Mouse (Mus musculus) forebrain, embryonic 10.5 days (tissue): Measurements from ENCODE around the gene Slc35f6. TPM values are rescaled to one million over a fixed set of nuclear protein-coding genes. Genes with fewer than 3 reads are reported as not detected.
"Not testable (repeated sequence)": the region's sequence is repeated elsewhere in the genome, so short reads cannot be mapped to it uniquely, and the experiment has no call there.

Experiments used
- DNase-seq: peaks from one replicate; pipeline ENCODE4 v3.0.0-alpha.2; 2017; ENCODE audit warnings: low spot score; ENCODE audit errors: extremely low spot score
- H3K27ac ChIP-seq: fragments of 300-500 bp; sonication (generic); 2 replicates; pipeline ENCODE4 v1.5.1; 2016; ENCODE audit warnings: mild to moderate bottlenecking
- H3K27me3 ChIP-seq: fragments of 300-500 bp; sonication (generic); 2 replicates; pipeline ENCODE4 v1.6.1; 2016; ENCODE audit warnings: mild to moderate bottlenecking; ENCODE audit not compliant: poor library complexity, severe bottlenecking
- H3K36me3 ChIP-seq: fragments of 300-500 bp; sonication (generic); replicated peaks from 2 replicates; pipeline ENCODE4 v1.6.1; 2016; ENCODE audit warnings: mild to moderate bottlenecking, moderate library complexity
- H3K4me1 ChIP-seq: fragments of 300-500 bp; sonication (generic); 2 replicates; pipeline ENCODE4 v1.6.1; 2016
- H3K4me3 ChIP-seq: fragments of 300-500 bp; sonication (generic); 2 replicates; pipeline ENCODE4 v1.5.1; 2016; ENCODE audit warnings: mild to moderate bottlenecking, moderate library complexity
- H3K9me3 ChIP-seq: fragments of 300-500 bp; sonication (generic); 2 replicates; pipeline ENCODE4 v1.6.1; 2016; ENCODE audit warnings: mild to moderate bottlenecking, moderate library complexity
- WGBS: fragments of 180-500 bp; shearing (Covaris S2); methylation state at CpG from one replicate; pipeline ENCODE4 v1.1.7; 2016; 5-methylcytosine and 5-hydroxymethylcytosine counted together
- polyA plus RNA-seq: library from polyadenylated mRNA; unstranded; fragments of >200 nt; fragmentation: Nextera tagmentation; extraction: Ambion mirVana; gene quantifications from 2 replicates; pipeline ENCODE4 v1.2.1, GENCODE M21; 2016

The Slc35f6 gene
- polyA plus RNA-seq, 1 experiment from 2014 or later: 25.9 TPM

- Histone ChIP-seq H3K9me3 (no peaks in the 10 kb centered on the region), H3K4me1 (peaks cover 31% of the 10 kb centered on the region), H3K36me3 (peaks cover 45% of the 10 kb centered on the region), H3K4me3 (peak overlapping the region; percentile 89), H3K27me3 (no peaks in the 10 kb centered on the region), H3K27ac (peak overlapping the region; percentile 97)
- under 1% methylated on average over 13 of the region's 13 CpGs for WGBS
- DNase-seq: no peak
These were observed 19.5 kb downstream of the Slc35f6 start for GRCm38 (mm10) chr5:30667215-30667614.

- Histone ChIP-seq H3K4me3 (peak overlapping the region; percentile 89), H3K9me3 (no peaks in the 10 kb centered on the region), H3K4me1 (peaks cover 31% of the 10 kb centered on the region), H3K27ac (peak overlapping the region; percentile 97), H3K27me3 (no peaks in the 10 kb centered on the region), H3K36me3 (peaks cover 49% of the 10 kb centered on the region)
- WGBS: 6% methylated on average over 3 of the region's 3 CpGs
- no peak for DNase-seq
These were observed 20.0 kb downstream of the Slc35f6 start for GRCm38 (mm10) chr5:30667686-30668085.

- WGBS: 92% methylated on average over 9 of the region's 9 CpGs
- DNase-seq: no peak
- no peaks in the 10 kb centered on the region for H3K27me3 ChIP-seq
- peak overlapping the region; percentile 89 for H3K4me3 ChIP-seq
- no peaks in the 10 kb centered on the region for H3K9me3 ChIP-seq
- peaks cover 61% of the 10 kb centered on the region for H3K36me3 ChIP-seq
- no peak overlapping the region for H3K27ac ChIP-seq
- peaks cover 31% of the 10 kb centered on the region for H3K4me1 ChIP-seq
These were observed 21.1 kb downstream of the Slc35f6 start for GRCm38 (mm10) chr5:30668637-30669495.

GRCm38 (mm10) chr5:30669496-30669830 lies 21.7 kb downstream of the Slc35f6 start:
- no peak overlapping the region for H3K27ac ChIP-seq
- peaks cover 67% of the 10 kb centered on the region for H3K36me3 ChIP-seq
- no peaks in the 10 kb centered on the region for H3K27me3 ChIP-seq
- 92% methylated on average over 3 of the region's 3 CpGs for WGBS
- no peak overlapping the region; the same call in 1 of the 2 replicates for H3K4me3 ChIP-seq
- no peaks in the 10 kb centered on the region for H3K9me3 ChIP-seq
- H3K4me1 ChIP-seq: peaks cover 31% of the 10 kb centered on the region
- no peak for DNase-seq

GRCm38 (mm10) chr5:30670091-30670490 lies 22.4 kb downstream of the Slc35f6 start:
- no peak overlapping the region for H3K27ac ChIP-seq
- 96% methylated on average over 7 of the region's 7 CpGs for WGBS
- H3K4me3 ChIP-seq: no peak overlapping the region
- DNase-seq: no peak
- H3K36me3 ChIP-seq: peaks cover 73% of the 10 kb centered on the region
- H3K4me1 ChIP-seq: peaks cover 31% of the 10 kb centered on the region
- no peaks in the 10 kb centered on the region for H3K9me3 ChIP-seq
- H3K27me3 ChIP-seq: no peaks in the 10 kb centered on the region

- peaks cover 97% of the 10 kb centered on the region for H3K36me3 ChIP-seq
- H3K4me1 ChIP-seq: peaks cover 9% of the 10 kb centered on the region
These were observed 26.3 kb downstream of the Slc35f6 start for GRCm38 (mm10) chr5:30674001-30674400.

GRCm38 (mm10) chr5:30676800-30677199 lies 29.1 kb downstream of the Slc35f6 start:
- no peaks in the 10 kb centered on the region for H3K4me1 ChIP-seq
- no peaks in the 10 kb centered on the region for H3K9me3 ChIP-seq
- H3K27ac ChIP-seq: no peak overlapping the region
- no peak overlapping the region for H3K4me3 ChIP-seq
- H3K36me3 ChIP-seq: peaks cover 70% of the 10 kb centered on the region
- DNase-seq: no peak
- H3K27me3 ChIP-seq: no peaks in the 10 kb centered on the region
- WGBS: 91% methylated on average over 7 of the region's 7 CpGs

More at GRCm38 (mm10) chr5:30674001-30674400, 26.3 kb downstream of the Slc35f6 start:
- H3K9me3 ChIP-seq: no peaks in the 10 kb centered on the region
- H3K27me3 ChIP-seq: no peaks in the 10 kb centered on the region
- H3K27ac ChIP-seq: no peak overlapping the region
- 90% methylated on average over 7 of the region's 7 CpGs for WGBS
- no peak for DNase-seq
- no peak overlapping the region for H3K4me3 ChIP-seq

- DNase-seq, H3K4me3 ChIP-seq, H3K27ac ChIP-seq, H3K27me3 ChIP-seq, H3K9me3 ChIP-seq, H3K4me1 ChIP-seq: not testable (repeated sequence)
- WGBS: 94% methylated on average over 3 of the region's 3 CpGs
- H3K36me3 ChIP-seq: peaks cover 57% of the 10 kb centered on the region
These were observed 30.3 kb downstream of the Slc35f6 start for GRCm38 (mm10) chr5:30678069-30678468.

GRCm38 (mm10) chr5:30678722-30679296 lies 31.1 kb downstream of the Slc35f6 start:
- no peak for DNase-seq
- Histone ChIP-seq H3K4me1 (no peaks in the 10 kb centered on the region), H3K27me3 (no peaks in the 10 kb centered on the region), H3K36me3 (peaks cover 50% of the 10 kb centered on the region), H3K9me3 (no peaks in the 10 kb centered on the region), H3K27ac (no peak overlapping the region), H3K4me3 (no peak overlapping the region)
- 94% methylated on average over 4 of the region's 4 CpGs for WGBS

- 83% methylated on average over 5 of the region's 5 CpGs for WGBS
- Histone ChIP-seq H3K4me1 (no peaks in the 10 kb centered on the region), H3K36me3 (peaks cover 42% of the 10 kb centered on the region), H3K9me3 (no peaks in the 10 kb centered on the region), H3K27me3 (no peaks in the 10 kb centered on the region), H3K4me3 (no peak overlapping the region), H3K27ac (no peak overlapping the region)
- no peak for DNase-seq
These were observed 31.9 kb downstream of the Slc35f6 start for GRCm38 (mm10) chr5:30679593-30679992.

- DNase-seq: no peak
- peaks cover 18% of the 10 kb centered on the region for H3K36me3 ChIP-seq
- H3K27me3 ChIP-seq: no peaks in the 10 kb centered on the region
- no peak overlapping the region for H3K27ac ChIP-seq
- H3K9me3 ChIP-seq: no peaks in the 10 kb centered on the region
- H3K4me1 ChIP-seq: no peaks in the 10 kb centered on the region
- WGBS: 84% methylated on average over 5 of the region's 5 CpGs
- no peak overlapping the region for H3K4me3 ChIP-seq
These were observed 34.2 kb downstream of the Slc35f6 start for GRCm38 (mm10) chr5:30681970-30682369.

- H3K4me1 ChIP-seq: no peaks in the 10 kb centered on the region
- H3K9me3 ChIP-seq: no peaks in the 10 kb centered on the region
- H3K36me3 ChIP-seq: peaks cover 10% of the 10 kb centered on the region
- H3K27me3 ChIP-seq: no peaks in the 10 kb centered on the region
- no peak for DNase-seq
- no peak overlapping the region for H3K4me3 ChIP-seq
- H3K27ac ChIP-seq: no peak overlapping the region
These were observed 35.4 kb downstream of the Slc35f6 start for GRCm38 (mm10) chr5:30682967-30683600.

GRCm38 (mm10) chr5:30683993-30684392 lies 36.3 kb downstream of the Slc35f6 start:
- 75% methylated on average over 3 of the region's 3 CpGs for WGBS

More at GRCm38 (mm10) chr5:30683993-30684392, 36.3 kb downstream of the Slc35f6 start:
- Histone ChIP-seq H3K27ac (no peak overlapping the region), H3K4me1 (no peaks in the 10 kb centered on the region), H3K4me3 (no peak overlapping the region), H3K36me3 (peaks cover under 1% of the 10 kb centered on the region), H3K27me3 (no peaks in the 10 kb centered on the region), H3K9me3 (no peaks in the 10 kb centered on the region)
- DNase-seq: no peak
